Mouse (Mus musculus): ENCODE measurements around the gene Jph2. TPM values are rescaled to one million over a fixed set of nuclear protein-coding genes. Genes with fewer than 3 reads are reported as not detected.
"Not testable (repeated sequence)": the region's sequence is repeated elsewhere in the genome, so short reads cannot be mapped to it uniquely, and the experiment has no call there.

Gene Jph2
- total RNA-seq, 2 experiments from 2014 or later = not detected

DNA sequence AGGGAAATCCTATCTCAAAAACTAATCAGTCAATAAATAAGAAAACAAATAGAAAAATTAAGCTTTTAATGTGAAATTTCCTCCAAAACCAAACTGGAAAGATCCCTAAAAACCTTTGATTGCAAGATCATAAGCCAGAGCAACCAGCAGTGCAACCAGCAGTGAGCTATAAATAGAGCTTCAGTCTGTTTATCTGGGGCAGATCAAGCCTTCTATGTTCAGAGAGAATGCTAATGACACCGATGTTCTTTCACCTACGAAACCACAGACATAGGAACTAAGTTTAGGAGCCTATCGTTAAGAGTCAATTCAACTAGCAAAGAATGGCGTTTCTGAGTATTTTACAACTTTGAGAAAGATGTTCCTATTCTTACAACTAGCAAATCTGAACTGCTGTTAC is 14.0 kb upstream of the Jph2 start:
- no peak for ATAC-seq (replicated peaks; ENCODE audit: poor library complexity)

DNA sequence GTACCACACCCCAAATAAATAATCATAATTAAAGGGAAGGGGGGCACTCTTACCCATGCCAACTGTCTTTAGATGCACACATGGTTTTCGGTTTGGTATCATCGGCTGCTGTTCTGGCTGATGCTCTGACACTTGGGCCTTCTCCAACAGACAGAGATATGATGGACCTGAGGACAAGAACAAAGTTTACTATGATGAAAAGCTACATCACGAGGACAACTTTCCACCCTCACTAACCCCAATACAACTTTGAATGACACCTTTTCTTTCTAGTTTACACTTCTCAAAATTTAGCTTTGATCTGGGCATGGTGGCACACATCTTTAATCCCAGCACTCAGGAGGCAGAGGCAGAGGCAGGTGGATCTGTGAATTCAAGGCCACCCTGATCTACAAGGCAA is 13.6 kb upstream of the Jph2 start:
- ATAC-seq (replicated peaks; ENCODE audit: poor library complexity) = not testable (repeated sequence)

DNA sequence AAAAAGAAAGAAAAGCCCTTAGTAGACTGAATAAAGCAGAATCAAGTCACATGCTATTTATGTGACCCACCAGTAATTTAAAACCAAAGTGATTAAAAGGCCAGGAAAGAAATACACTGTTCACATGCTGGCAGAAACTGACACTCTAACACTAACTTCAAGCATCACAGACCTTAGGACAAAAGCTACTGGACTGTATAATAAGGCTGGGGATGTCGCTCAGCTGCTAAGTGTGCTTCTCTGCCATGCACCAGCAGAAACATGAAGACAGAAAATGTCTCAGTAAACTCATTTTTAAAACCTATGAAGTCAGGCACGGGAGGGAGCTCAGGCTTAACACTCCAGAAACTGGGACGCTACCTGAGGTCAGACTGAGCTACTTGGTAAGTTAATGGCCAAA is 12.4 kb upstream of the Jph2 start:
- ATAC-seq (replicated peaks; ENCODE audit: poor library complexity) = no peak

DNA sequence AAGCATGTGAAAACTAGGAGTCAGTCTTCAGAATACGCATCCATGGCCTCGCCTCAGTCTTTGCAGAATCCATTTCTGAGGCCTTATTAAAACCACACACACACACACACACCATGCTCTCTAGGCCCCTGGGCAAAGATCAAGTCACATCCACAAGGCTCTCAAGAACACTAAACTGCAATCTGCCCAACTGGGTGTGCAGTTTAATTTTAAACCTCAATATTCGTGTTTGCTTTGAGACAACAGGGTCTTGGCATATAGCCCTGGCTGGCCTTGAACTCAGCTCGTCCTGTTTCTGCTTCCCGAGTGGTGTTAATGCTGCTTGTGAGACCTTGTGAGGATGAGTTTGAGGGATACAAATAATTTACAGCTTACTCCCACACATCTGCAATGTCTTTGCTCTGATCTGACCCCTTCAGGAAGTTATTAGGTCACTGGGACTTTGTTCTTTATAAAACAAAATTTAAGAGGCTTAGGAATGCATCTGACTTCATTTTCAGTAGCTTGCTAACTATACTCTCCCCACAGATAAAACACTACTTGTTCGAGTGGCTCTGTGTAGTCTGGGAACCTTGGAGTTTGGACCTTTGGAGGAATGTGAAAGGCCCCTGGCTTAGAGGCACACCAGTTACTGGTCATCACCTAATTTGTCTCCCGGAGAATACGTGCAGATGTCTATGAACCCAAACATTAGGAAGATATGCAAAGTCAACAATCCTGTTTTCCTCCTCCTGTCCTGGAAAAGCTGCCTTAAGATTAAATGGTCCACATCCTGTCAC is 6.4 kb upstream of the Jph2 start:
- no peak for ATAC-seq (replicated peaks; ENCODE audit: poor library complexity)

DNA sequence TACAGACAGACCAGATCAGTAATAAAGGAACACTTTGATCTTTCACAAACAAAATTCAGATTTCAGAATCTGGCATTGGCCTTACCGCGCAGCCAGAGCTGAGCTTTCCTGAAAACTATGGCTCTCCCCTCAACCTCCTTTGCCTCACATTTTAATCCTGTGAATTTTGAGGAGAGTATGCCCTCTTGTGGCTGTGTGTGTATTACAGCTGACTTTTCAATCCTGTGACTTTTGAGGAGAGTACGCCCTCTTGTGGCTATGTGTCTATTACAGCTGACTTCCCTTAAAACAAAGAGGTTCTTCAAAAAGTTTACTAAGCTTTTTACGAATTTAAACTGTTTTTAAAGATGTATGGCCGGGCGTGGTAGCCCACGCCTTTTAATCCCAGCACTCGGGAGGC is 3.4 kb upstream of the Jph2 start:
- peak; percentile 99 for ATAC-seq (replicated peaks; ENCODE audit: poor library complexity)

DNA sequence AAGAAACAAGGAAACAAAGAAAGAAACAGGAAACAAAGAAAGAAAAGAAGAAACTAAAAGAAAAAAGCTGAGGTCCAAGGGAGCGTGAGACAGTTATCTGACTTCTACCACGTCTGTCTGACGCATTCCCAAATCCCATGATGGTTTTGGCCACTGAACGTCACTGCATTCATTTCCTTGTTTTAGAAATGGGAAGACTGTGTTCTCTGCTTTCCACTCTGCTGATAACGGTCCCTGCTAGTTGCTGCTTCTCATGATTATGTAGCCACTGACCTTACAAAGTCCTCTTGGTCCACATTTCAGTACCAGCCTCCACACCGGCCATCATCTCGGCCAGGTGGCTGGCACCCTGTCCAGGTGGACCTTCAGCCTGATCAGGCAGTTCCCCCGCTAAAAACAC is 1.4 kb upstream of the Jph2 start:
- no peak for ATAC-seq (replicated peaks; ENCODE audit: poor library complexity)

DNA sequence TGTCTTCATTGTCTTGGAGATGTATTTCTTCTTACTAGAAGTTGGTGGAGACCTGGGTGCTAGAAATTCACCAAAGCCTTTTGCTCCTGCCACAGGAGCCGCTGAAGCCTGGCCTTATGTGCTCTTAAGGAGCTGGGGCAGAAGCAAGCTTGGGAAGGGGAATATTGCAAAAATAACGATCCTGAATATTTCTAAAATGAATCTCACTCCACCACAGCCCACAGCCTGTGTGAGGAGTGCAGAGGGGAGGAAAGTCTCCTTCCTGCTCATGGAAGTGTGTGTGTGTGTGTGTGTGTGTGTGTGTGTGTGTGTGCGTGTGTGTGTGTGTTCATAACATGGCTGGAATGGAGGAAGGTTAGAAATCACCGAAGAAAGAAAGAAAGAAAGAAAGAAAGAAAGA is 977 bp upstream of the Jph2 start:
- ATAC-seq (replicated peaks; ENCODE audit: poor library complexity) = no peak

DNA sequence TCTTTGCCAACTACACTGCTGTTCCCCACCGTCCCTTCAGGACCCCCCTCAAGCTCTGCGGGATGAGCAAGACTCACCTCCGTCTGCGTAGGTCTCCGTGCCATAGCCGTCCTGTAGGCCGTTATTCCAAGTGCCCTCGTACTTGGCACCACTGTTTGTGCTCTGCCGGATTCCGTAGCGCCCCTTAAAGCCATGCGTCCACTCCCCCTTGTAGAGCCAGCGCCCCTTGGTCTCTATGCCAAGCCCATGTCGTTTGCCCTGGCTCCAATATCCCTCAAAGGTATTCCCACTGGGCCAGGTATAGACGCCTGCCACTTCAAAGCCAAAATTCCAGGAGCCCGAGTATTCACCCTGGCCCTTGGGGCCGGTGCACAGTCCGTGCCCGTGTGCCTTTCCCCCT is 722 bp downstream of the Jph2 start:
- no peak for ATAC-seq (replicated peaks; ENCODE audit: poor library complexity)

DNA sequence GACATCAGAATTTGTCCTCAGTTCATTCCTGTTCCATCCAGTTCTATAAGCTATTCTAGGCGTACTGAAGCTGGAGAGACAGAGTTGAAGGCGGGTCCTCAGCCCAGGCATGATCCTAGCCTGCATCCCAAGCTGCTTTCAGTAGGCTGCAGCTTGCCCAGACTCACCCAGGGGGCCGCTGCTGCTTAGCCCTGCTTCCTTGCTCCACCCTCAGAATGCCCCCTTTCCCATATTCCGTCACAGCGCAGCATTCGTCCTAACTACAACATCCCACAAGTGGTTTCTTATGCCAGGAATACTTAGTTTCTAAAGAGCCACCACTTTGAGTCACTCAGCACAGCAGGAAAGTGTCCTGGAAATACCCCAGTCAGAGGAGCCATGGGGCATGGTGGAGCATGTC is 2.8 kb downstream of the Jph2 start:
- no peak for ATAC-seq (replicated peaks; ENCODE audit: poor library complexity)

DNA sequence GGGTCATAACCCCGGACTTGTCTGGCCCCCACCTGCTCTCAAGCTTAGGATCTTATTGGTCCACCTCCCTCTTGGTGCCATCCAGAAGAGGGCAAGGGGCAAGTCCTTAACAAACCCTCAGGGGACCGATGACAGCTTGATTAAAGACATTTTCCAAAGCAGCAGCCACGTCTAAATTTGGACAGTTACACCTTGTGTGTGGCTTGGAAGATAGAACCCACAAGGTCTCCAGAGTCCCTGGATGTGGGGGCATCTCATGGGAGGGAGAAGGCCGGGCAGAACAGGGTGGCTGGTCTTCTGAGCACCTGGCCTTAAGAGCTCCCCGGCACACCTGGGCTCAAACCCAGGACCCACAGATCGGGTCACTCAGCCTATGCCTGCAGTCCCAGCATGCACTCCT is 3.8 kb downstream of the Jph2 start:
- no peak for ATAC-seq (replicated peaks; ENCODE audit: poor library complexity)

DNA sequence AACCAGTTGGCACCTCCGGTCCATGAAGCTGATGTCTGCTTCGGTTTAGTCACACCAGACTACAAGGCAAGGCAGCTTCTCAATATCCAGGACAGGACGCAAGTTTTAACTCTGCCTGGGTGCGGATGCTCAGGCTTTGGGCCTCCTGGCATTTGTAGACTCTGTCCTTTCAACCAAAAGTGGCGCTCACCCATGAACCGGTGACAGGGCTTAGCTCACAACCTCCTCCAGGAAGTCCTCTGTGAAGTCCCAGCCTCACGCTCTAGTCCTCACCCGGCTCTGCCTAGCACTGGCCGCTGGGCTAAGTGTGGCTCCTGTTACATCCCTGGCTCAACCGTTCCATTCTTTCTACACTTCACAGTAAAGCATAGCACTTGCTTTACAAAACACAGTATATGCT is 4.6 kb downstream of the Jph2 start:
- no peak for ATAC-seq (replicated peaks; ENCODE audit: poor library complexity)

DNA sequence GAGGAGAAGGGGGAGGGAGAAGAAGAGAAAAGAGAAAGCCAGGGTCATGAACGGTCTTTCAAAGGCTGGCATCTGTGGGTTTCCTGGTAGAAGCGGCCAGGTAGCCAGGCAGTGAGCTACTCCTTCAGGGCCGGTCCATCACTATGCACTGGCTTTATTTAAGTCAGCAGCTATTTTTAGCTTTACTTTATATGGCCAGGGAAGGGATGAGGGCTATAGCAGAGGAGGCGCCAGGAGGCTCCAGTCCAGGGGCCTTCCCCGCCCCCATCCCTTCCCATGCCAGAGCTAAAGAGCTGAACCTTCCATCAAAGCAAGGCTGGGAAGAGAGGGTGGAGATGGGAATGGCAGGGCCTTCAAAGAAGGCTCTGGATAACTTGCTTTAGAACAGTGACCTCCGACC is 5.4 kb downstream of the Jph2 start:
- ATAC-seq (replicated peaks; ENCODE audit: poor library complexity) = no peak

DNA sequence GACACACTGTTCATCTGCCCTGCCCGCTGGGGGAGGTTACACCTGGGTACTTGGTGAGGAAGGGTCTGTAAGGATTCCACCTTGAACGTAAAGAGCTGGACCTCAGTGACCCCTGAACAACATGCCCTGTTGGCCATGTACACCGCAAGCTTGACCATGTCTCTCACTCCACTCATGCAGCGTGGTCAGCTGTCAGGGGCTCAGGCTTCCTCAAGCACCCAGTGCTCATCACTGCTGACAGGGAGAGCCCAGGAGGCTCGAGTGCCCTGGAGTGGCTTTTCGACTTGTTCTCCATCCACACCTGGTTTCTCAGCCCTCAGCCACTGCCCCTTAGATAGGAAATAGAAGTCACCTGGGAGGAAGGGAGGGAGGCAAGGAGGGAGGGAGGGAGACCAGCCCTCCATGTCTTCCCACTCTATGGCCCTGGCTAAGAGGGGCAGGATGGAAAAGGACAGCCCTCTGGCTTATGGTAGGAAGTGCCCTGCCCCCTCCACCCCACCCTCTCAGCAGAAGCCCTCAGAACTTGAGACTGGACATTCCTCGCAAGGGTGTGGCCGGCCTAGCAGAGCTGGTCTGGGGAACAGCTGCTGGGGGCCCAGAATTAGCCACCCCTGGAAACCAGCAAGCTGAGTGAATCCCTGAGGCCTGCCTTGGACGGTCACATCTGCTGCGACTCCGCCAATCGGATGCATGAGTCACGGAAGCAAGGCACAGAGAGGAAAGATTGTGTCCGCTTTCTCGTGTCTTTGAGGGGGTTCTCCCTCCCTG is 11.2 kb downstream of the Jph2 start:
- no peak for ATAC-seq (replicated peaks; ENCODE audit: poor library complexity)

DNA sequence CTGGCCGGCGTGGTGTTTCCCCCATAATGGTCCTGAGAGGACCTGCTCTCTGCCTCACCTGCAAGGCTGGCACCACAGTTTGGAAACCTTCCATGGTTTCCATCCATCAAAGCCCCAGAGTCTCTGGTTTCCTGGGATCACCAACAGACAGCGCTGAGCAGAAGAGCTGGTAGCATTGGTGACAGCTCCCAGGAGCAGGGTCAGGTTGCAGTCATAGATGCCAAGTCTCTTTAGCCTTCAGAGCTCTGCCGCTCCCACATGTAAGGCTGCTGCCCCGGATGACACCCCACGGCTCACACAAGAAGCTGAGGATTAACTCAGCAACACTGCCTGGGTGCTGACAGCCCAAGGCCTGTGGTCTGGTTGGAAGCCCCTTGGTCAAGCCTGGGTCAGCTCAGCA is 12.7 kb downstream of the Jph2 start:
- no peak for ATAC-seq (replicated peaks; ENCODE audit: poor library complexity)

DNA sequence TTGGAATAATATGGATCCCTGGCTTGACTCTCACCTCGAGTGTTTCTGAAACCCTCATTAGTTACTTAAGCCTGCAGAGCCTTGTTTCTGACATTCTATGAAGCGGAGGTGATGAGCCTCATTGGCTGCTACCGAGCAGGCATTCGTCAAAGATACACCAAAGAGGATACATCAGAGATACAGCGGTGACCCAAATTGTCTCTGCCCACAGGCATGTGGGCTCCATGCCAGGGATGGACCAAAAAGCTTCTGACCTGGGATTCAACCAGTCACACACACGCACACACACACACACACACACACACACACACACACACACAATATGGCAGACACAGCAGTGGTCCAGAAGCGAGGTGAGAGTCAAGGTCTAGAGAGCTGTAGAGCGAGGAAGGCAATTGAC is 16.5 kb downstream of the Jph2 start:
- no peak for ATAC-seq (replicated peaks; ENCODE audit: poor library complexity)

DNA sequence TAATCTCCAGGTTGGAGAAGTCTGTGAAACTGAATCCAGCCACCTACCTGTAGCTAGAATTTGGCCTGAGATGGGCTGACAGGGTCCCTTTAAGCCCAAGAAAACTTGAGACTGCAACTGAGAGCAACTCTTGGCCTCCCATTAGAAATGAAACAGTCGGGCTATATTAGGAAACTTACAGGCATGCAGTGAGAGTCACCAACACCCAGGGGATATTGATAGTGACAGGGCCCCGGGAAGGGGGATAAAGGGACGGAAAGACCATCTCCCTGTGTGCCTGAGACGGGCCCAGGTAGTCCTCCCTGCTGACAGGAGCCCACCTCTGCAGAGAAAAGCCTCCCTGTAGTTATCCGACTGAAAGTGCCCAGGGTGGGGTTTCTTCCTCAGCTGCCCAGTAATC is 18.4 kb downstream of the Jph2 start:
- no peak for ATAC-seq (replicated peaks; ENCODE audit: poor library complexity)

DNA sequence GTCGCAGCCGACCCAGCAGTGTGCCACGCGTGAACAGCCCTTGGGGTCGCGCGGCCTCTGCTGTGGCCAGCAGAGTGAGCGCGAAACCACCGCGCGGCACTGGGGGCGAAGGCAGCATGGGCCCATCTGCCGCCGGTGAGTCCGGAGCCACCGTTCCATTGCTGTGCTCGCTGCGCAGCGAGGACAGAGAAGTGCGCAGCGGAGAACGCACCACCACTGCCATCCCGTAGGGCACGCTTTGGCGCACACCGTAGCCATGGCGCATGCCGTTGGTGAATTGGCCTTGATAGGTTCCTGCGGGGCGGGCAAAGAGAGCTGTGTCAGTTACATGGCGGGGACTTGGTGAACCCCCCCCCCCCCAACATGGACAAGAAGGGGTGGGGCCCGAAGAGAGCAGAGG is 21.7 kb downstream of the Jph2 start:
- ATAC-seq (replicated peaks; ENCODE audit: poor library complexity) = no peak

DNA sequence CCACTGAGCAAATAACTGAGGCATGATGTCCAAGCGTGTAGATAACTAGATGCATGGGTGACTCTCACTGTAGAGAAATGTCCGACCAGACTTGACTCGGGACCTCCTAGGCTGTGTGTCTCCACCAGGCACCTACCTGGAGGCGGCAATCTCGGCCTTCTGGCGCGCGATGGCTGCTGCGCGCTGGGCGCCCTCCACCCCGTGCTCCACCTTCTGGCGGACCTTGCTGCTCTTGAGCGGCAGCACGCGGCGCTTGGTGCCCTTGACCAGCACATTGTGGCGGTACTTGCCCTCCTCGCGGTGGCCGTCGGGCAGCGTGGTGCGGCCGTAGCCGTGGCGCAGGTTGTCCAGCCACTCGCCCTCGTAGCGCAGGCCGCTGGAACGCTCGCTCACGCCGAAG is 22.3 kb downstream of the Jph2 start:
- ATAC-seq (replicated peaks; ENCODE audit: poor library complexity) = no peak

DNA sequence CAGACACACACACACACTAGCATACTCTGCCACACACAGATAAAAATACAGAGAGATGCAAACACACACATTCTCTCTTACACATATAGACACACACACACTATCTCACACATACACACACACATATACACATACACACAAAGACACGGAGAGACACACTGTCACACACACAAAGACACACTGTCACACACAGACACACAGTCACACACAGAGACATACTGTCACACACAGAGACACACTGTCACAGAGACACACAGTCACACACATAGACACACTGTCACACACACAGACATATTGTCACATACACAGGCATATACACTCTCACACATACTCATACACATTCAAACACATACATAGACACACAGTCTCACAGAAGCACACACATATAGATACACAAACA is 25.2 kb downstream of the Jph2 start:
- ATAC-seq (replicated peaks; ENCODE audit: poor library complexity) = no peak

DNA sequence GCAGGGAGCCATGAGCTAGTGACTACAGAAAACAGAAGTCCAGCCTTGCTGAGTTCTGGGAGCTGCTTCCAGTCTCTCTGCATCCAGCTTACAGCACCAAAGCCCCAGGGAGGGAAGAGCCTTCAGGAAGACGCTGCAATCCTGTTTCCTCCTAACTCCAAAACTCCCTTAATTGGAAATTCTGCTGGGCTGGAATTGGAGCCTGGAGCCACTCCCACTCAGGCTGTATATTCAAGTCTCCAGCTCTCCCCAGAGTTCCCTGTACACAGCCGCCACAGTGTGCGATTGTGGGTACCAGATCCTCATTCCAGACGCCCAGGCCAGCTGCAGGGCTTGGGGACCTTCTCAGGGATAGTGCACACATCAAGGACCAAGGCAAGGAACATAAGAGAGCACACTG is 27.6 kb downstream of the Jph2 start:
- ATAC-seq (replicated peaks; ENCODE audit: poor library complexity) = no peak

DNA sequence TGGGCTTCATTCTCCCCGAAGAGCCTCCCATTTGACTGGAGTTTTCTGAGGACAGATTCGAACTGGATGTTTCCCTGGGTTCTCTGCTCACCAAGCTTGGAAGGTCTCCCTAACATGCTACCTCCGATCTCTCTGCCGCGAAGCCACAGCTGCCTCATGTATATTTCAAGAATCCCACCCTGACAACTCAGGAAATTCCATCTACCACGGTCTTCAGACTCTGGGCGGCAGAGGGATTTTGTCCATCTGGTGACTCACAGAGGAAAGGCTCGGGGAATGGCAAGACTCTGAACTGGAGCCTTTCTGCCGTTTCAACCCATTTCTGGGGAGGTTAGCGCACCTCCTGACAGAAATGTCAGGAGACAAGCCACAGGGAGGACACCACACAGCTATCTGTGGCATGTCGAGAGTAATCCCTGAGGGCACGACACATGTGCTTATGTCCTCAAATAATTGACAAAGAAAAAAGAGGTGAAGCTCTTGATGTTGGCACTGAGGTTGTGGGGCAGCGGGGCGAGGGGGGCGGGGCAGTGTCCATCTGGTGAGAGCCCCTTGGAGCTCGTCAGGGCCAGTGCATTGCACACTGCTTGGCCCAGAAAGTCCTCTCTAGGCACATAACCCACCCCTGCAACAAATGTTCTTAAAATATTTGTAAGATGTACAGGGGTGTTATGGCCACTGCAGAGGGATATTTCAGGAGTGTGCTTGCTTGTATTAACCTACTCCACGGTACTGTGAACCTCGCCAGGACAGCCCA is 32.8 kb downstream of the Jph2 start:
- no peak for ATAC-seq (replicated peaks; ENCODE audit: poor library complexity)

Data from megakaryocyte progenitor cell, adult 5-6 weeks (primary cell).